Mouse (Mus musculus) heart, embryonic 10.5 days (tissue): ENCODE results near the gene Hist1h3d. TPM values are rescaled to one million over a fixed set of nuclear protein-coding genes. Genes with fewer than 3 reads are reported as not detected.
"Not testable (repeated sequence)": the region's sequence is repeated elsewhere in the genome, so short reads cannot be mapped to it uniquely, and the experiment has no call there.

Source experiments
- DNase-seq: peaks from one replicate; pipeline ENCODE4 v3.0.0-alpha.2; 2017; ENCODE audit warnings: low spot score
- H3K27ac ChIP-seq: fragments of 300-500 bp; sonication (generic); 2 replicates; pipeline ENCODE4 v1.5.1; 2016; ENCODE audit warnings: mild to moderate bottlenecking
- H3K27me3 ChIP-seq: fragments of 300-500 bp; sonication (generic); 2 replicates; pipeline ENCODE4 v1.6.1; 2016; ENCODE audit warnings: mild to moderate bottlenecking; ENCODE audit not compliant: poor library complexity, insufficient read depth, severe bottlenecking
- H3K36me3 ChIP-seq: fragments of 300-500 bp; sonication (generic); 2 replicates; pipeline ENCODE4 v1.6.1; 2016; ENCODE audit warnings: mild to moderate bottlenecking, moderate library complexity
- H3K4me1 ChIP-seq: fragments of 300-500 bp; sonication (generic); 2 replicates; pipeline ENCODE4 v1.6.1; 2016; ENCODE audit warnings: mild to moderate bottlenecking
- H3K4me3 ChIP-seq: fragments of 300-500 bp; sonication (generic); 2 replicates; pipeline ENCODE4 v1.5.1; 2016; ENCODE audit warnings: mild to moderate bottlenecking, moderate library complexity
- H3K9me3 ChIP-seq: fragments of 300-500 bp; sonication (generic); 2 replicates; pipeline ENCODE4 v1.6.1; 2016; ENCODE audit warnings: mild to moderate bottlenecking, moderate library complexity
- WGBS: fragments of 180-500 bp; shearing (Covaris S2); methylation state at CpG from one replicate; pipeline ENCODE4 v1.1.7; 2016; 5-methylcytosine and 5-hydroxymethylcytosine counted together
- polyA plus RNA-seq: library from polyadenylated mRNA; unstranded; fragments of >200 nt; fragmentation: Nextera tagmentation; extraction: Ambion mirVana; gene quantifications from 2 replicates; pipeline ENCODE4 v1.2.1, GENCODE M21; 2016

Hist1h3d gene
- polyA plus RNA-seq, 1 experiment from 2014 or later = 5.3 TPM

- Histone ChIP-seq H3K27ac (peak overlapping the region; percentile 95), H3K9me3 (no peaks in the 10 kb centered on the region), H3K36me3 (no peaks in the 10 kb centered on the region), H3K4me3 (peak overlapping the region; percentile 55), H3K4me1 (no peaks in the 10 kb centered on the region), H3K27me3 (no peaks in the 10 kb centered on the region)
- no peak for DNase-seq
- WGBS = 3% methylated on average over 18 of the region's 18 CpGs
Observed at GRCm38 (mm10) chr13:23562699-23563462, 12.7 kb upstream of the Hist1h3d start.

- Histone ChIP-seq H3K9me3 (no peaks in the 10 kb centered on the region), H3K27me3 (no peaks in the 10 kb centered on the region), H3K4me3 (no peak overlapping the region), H3K4me1 (no peaks in the 10 kb centered on the region), H3K27ac (peak overlapping the region; percentile 95), H3K36me3 (no peaks in the 10 kb centered on the region)
- no peak for DNase-seq
- WGBS = 87% methylated on average over 2 of the region's 2 CpGs
Observed at GRCm38 (mm10) chr13:23564482-23564881, 11.1 kb upstream of the Hist1h3d start.

GRCm38 (mm10) chr13:23570261-23571021, 5.1 kb upstream of the Hist1h3d start:
- H3K4me3 ChIP-seq = peak overlapping the region; percentile 50
- not testable (repeated sequence) for H3K36me3 ChIP-seq, H3K27me3 ChIP-seq, H3K9me3 ChIP-seq, H3K4me1 ChIP-seq, DNase-seq
- peak overlapping the region; percentile 90 for H3K27ac ChIP-seq
- 4% methylated on average over 27 of the region's 41 CpGs for WGBS

- Histone ChIP-seq H3K4me1 (no peaks in the 10 kb centered on the region; the same call in 1 of the 2 replicates), H3K27ac (peak within 1 kb of the TSS; percentile 90), H3K27me3 (no peaks in the 10 kb centered on the region), H3K9me3 (no peaks in the 10 kb centered on the region), H3K36me3 (no peaks in the 10 kb centered on the region), H3K4me3 (peak within 1 kb of the TSS; percentile 58)
- under 1% methylated on average over 18 of the region's 18 CpGs for WGBS
- peak; percentile 89 for DNase-seq
Observed at GRCm38 (mm10) chr13:23571022-23571503, 4.5 kb upstream of the Hist1h3d start, which contains the start of the genes Hist1h2ae and Hist1h2bg. Gene Hist1h2ae, minus strand, starts transcription at chr13:23571220. Gene Hist1h2bg, plus strand, starts transcription at chr13:23571396.

GRCm38 (mm10) chr13:23571504-23572217, 3.9 kb upstream of the Hist1h3d start:
- Histone ChIP-seq H3K4me3 (peak overlapping the region; percentile 58), H3K27ac (peak overlapping the region; percentile 90)
- H3K9me3 ChIP-seq, H3K27me3 ChIP-seq, DNase-seq, H3K4me1 ChIP-seq, H3K36me3 ChIP-seq: not testable (repeated sequence)
- WGBS = 3% methylated on average over 16 of the region's 34 CpGs

GRCm38 (mm10) chr13:23572218-23573033, 3.1 kb upstream of the Hist1h3d start:
- peaks cover 5% of the 10 kb centered on the region; the same call in 1 of the 2 replicates for H3K4me1 ChIP-seq
- H3K36me3 ChIP-seq = no peaks in the 10 kb centered on the region
- WGBS = 45% methylated on average over 2 of the region's 2 CpGs
- H3K9me3 ChIP-seq = no peaks in the 10 kb centered on the region
- peak overlapping the region; percentile 58 for H3K4me3 ChIP-seq
- H3K27ac ChIP-seq = peak overlapping the region; percentile 87
- no peaks in the 10 kb centered on the region for H3K27me3 ChIP-seq
- no peak for DNase-seq

GRCm38 (mm10) chr13:23573034-23573897, 2.3 kb upstream of the Hist1h3d start:
- 13% methylated on average over 20 of the region's 20 CpGs for WGBS
- H3K36me3 ChIP-seq, DNase-seq, H3K27me3 ChIP-seq, H3K4me1 ChIP-seq, H3K9me3 ChIP-seq: not testable (repeated sequence)
- Histone ChIP-seq H3K27ac (peak overlapping the region; percentile 87), H3K4me3 (peak overlapping the region; percentile 58)

- Histone ChIP-seq H3K4me3 (peak within 1 kb of the TSS; percentile 59), H3K27ac (peak within 1 kb of the TSS; percentile 87)
- WGBS = under 1% methylated on average over 42 of the region's 42 CpGs
- DNase-seq = peak; percentile 97
- not testable (repeated sequence) for H3K36me3 ChIP-seq, H3K9me3 ChIP-seq, H3K27me3 ChIP-seq, H3K4me1 ChIP-seq
Observed at GRCm38 (mm10) chr13:23573898-23574524, 1.6 kb upstream of the Hist1h3d start, which contains the start of the genes Hist1h2bf and Hist1h2ad. Gene Hist1h2bf, minus strand, starts transcription at chr13:23574196. Gene Hist1h2ad, plus strand, starts transcription at chr13:23574381.

GRCm38 (mm10) chr13:23574546-23575170, 905 bp upstream of the Hist1h3d start:
- not testable (repeated sequence) for H3K36me3 ChIP-seq, H3K27me3 ChIP-seq, H3K9me3 ChIP-seq, H3K4me1 ChIP-seq, DNase-seq
- Histone ChIP-seq H3K4me3 (peak overlapping the region; percentile 59), H3K27ac (peak overlapping the region; percentile 87)
- under 1% methylated on average over 12 of the region's 39 CpGs for whole genome bisulfite sequencing

GRCm38 (mm10) chr13:23575864-23576313, 326 bp downstream of the Hist1h3d start:
- not testable (repeated sequence) for H3K9me3 ChIP-seq, H3K27me3 ChIP-seq, H3K36me3 ChIP-seq, DNase-seq, H3K4me1 ChIP-seq
- Histone ChIP-seq H3K27ac (peak overlapping the region; percentile 90), H3K4me3 (peak overlapping the region; percentile 59)
- under 1% methylated on average over 16 of the region's 40 CpGs for whole genome bisulfite sequencing
